Mouse (Mus musculus) liver, embryonic 11.5 days (tissue): ENCODE measurements around the gene Nkx2-3. TPM values are rescaled to one million over a fixed set of nuclear protein-coding genes. Genes with fewer than 3 reads are reported as not detected.

Experiments
- ATAC-seq: fragments of 200-750 bp; cut with Nextera tagmentation; replicated peaks from 2 replicates; pipeline ENCODE4 v1.8.0; 2017; ENCODE audit warnings: moderate number of reproducible peaks, mild to moderate bottlenecking, moderate TSS enrichment, moderate library complexity; ENCODE audit not compliant: low FRiP score
- DNase-seq: peaks from one replicate; pipeline ENCODE4 v3.0.0-alpha.2; 2017; ENCODE audit warnings: low spot score
- H3K27ac ChIP-seq: fragments of 300-500 bp; sonication (generic); 2 replicates; pipeline ENCODE4 v1.5.1; 2014; ENCODE audit warnings: mild to moderate bottlenecking, low read depth, low read length, control low read depth
- H3K27me3 ChIP-seq: fragments of 300-500 bp; sonication (generic); replicated peaks from 2 replicates; pipeline ENCODE4 v1.6.1; 2014; ENCODE audit warnings: low read length, mixed read lengths; ENCODE audit not compliant: control insufficient read depth, insufficient read depth
- H3K36me3 ChIP-seq: fragments of 300-500 bp; sonication (generic); 2 replicates; pipeline ENCODE4 v1.6.1; 2014; ENCODE audit warnings: mild to moderate bottlenecking, low read length, moderate library complexity, mixed read lengths; ENCODE audit not compliant: control insufficient read depth, insufficient read depth
- H3K4me1 ChIP-seq: fragments of 300-500 bp; sonication (generic); replicated peaks from 2 replicates; pipeline ENCODE4 v1.6.1; 2014; ENCODE audit warnings: low read length, mixed read lengths; ENCODE audit not compliant: control insufficient read depth, insufficient read depth
- H3K4me2 ChIP-seq: fragments of 300-500 bp; sonication (generic); 2 replicates; pipeline ENCODE4 v1.6.1; 2014; ENCODE audit warnings: mild to moderate bottlenecking, control low read depth, moderate library complexity
- H3K4me3 ChIP-seq: fragments of 300-500 bp; sonication (generic); 2 replicates; pipeline ENCODE4 v1.5.1; 2014; ENCODE audit warnings: low read depth, low read length, control low read depth
- H3K9ac ChIP-seq: fragments of 300-500 bp; sonication (generic); 2 replicates; pipeline ENCODE4 v1.6.1; 2014; ENCODE audit warnings: low read depth, low read length, control low read depth
- H3K9me3 ChIP-seq: fragments of 300-500 bp; sonication (generic); 2 replicates; pipeline ENCODE4 v1.6.1; 2016; ENCODE audit warnings: low read length, inconsistent platforms, mixed read lengths; ENCODE audit not compliant: control insufficient read depth
- WGBS: fragments of 180-500 bp; shearing (Covaris S2); extraction: QIAGEN DNeasy Blood & Tissue Kit; methylation state at CpG from one replicate; pipeline ENCODE4 v1.1.7; 2014; 5-methylcytosine and 5-hydroxymethylcytosine counted together
- polyA plus RNA-seq: library from polyadenylated mRNA; unstranded; fragments of >200 nt; fragmentation: Nextera tagmentation; extraction: Ambion mirVana; gene quantifications from 2 replicates; pipeline ENCODE4 v1.2.1, GENCODE M21; 2014

Gene Nkx2-3
- polyA plus RNA-seq, 1 experiment from 2014 or later: 1.2 TPM

DNA sequence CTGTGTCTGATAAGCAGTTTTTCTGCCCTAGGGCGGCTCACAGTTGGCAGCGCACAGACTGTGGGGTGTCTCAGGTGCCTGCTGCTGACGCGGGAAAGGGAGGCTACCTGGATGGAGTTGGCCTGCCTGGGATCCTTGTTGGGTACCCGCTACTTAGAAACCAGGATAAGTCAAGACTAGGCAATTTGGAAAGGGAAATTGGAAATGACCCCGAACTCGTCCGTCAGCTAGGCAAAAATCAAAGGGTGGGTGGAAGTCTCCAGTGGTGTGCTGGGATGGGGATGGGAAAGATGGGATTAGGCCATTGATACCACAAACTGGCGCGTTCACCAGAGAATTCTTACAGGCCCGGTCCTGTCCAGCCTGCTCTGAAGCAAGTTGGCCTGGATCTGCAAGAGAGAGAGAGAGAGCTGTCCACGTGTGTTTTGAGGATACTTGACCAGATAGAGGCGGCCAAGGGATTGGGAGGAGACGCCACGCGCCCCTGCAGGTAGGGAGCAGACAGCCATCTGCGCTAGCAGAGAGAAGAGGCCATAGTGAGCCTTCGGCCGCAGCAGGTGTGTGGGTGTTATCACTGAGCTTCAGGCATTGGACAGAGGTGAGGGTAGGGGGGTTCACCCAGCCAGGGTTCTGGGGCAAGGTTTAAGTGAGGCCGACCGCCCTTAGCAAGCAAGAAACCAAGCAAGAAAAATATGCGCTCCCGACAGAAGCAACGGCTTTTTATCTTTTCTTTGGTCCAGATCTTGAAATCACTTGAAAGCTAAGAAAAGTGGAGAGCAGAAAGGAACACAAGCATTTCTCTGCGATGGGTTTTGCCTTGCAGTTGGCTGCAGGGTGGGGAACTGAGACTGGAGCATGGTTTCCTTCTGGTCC is 2.4 kb upstream of the Nkx2-3 start:
- DNase-seq (peak; percentile 49), ATAC-seq (no peak)
- Histone ChIP-seq H3K4me3 (0 out of 2 replicates have a peak overlapping the region, but pooled peaks have one; percentile 16), H3K9ac (no peak overlapping the region), H3K4me1 (no peaks in the 10 kb centered on the region; the same call in 1 of the 2 replicates), H3K27ac (no peak overlapping the region), H3K36me3 (no peaks in the 10 kb centered on the region), H3K27me3 (peaks cover 97% of the 10 kb centered on the region), H3K4me2 (no peak overlapping the region; the same call in 1 of the 2 replicates), H3K9me3 (no peaks in the 10 kb centered on the region)
- WGBS: 6% methylated on average over 25 of the region's 25 CpGs

DNA sequence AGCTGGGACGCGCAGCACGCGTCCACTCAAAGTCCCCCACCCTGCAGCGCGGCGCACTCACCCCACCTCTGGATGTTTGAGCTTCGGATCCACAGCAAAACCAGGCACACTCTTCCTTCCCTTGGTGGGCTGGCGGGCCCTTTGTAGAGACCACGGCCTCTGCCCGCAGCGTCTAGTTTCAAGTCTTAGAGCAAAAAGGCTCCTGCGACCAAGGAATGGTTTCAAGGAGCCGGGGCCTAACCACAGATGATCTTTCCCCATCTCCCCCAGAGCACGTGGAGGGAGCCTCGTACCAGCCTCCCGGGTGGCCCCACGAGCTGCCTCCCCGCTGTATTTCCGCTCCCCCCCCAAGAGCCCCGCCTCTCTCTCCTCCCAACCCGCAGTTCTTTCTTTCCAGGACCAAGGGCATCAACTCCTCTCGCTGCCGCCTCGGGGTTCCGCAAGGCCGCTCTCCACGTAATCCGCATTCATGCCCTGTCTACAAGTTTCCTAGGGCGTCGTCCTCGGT is 1.7 kb upstream of the Nkx2-3 start:
- no peak overlapping the region; the same call in 1 of the 2 replicates for H3K4me2 ChIP-seq
- H3K27ac ChIP-seq: no peak overlapping the region
- no peak for ATAC-seq
- no peaks in the 10 kb centered on the region; the same call in 1 of the 2 replicates for H3K4me1 ChIP-seq
- WGBS: under 1% methylated on average over 32 of the region's 32 CpGs
- no peaks in the 10 kb centered on the region for H3K36me3 ChIP-seq
- peak; percentile 35 for DNase-seq
- no peaks in the 10 kb centered on the region for H3K9me3 ChIP-seq
- peak overlapping the region; percentile 16; the same call in 1 of the 2 replicates for H3K4me3 ChIP-seq
- peaks cover 97% of the 10 kb centered on the region for H3K27me3 ChIP-seq
- H3K9ac ChIP-seq: no peak overlapping the region

GRCm38 (mm10) chr19:43611110-43611509 is 1.0 kb upstream of the Nkx2-3 start:
- Histone ChIP-seq H3K9ac (no peak overlapping the region), H3K4me1 (no peaks in the 10 kb centered on the region; the same call in 1 of the 2 replicates), H3K36me3 (no peaks in the 10 kb centered on the region), H3K27me3 (peaks cover 97% of the 10 kb centered on the region), H3K27ac (no peak overlapping the region), H3K4me2 (no peak overlapping the region), H3K9me3 (no peaks in the 10 kb centered on the region), H3K4me3 (no peak overlapping the region)
- DNase-seq (peak; percentile 34), ATAC-seq (no peak)
- WGBS: 18% methylated on average over 8 of the region's 8 CpGs

DNA sequence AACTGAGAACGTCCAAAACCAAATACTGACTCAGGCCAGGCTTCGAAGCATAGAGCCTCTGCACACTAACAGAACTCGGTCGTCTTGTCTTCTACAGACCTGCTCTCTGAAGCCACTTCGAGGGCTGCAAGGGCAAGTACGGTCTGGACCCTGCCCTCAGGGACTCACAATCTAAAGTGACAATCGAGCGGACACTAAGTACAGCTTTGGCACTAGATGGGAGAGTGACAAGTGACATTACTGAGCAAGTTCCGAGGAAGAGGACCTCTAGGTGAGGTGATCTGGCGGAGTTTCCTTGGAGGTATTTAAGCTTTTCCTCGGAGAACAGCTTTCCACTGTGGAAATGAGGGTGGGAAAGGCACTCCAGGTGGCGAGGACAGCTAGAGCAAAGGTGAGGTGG is 564 bp upstream of the Nkx2-3 start:
- H3K36me3 ChIP-seq: no peaks in the 10 kb centered on the region
- H3K4me2 ChIP-seq: no peak overlapping the region
- peaks cover 4% of the 10 kb centered on the region; the same call in 1 of the 2 replicates for H3K4me1 ChIP-seq
- DNase-seq: peak; percentile 33
- H3K4me3 ChIP-seq: no peak overlapping the region
- no peaks in the 10 kb centered on the region for H3K9me3 ChIP-seq
- 15% methylated on average over 12 of the region's 12 CpGs for WGBS
- no peak overlapping the region for H3K9ac ChIP-seq
- no peak for ATAC-seq
- H3K27ac ChIP-seq: no peak overlapping the region
- H3K27me3 ChIP-seq: peaks cover 97% of the 10 kb centered on the region

- Histone ChIP-seq H3K36me3 (no peaks in the 10 kb centered on the region), H3K4me3 (peak overlapping the region; percentile 31), H3K27me3 (peaks cover 97% of the 10 kb centered on the region), H3K27ac (no peak overlapping the region), H3K4me2 (peak overlapping the region; percentile 46), H3K9me3 (no peaks in the 10 kb centered on the region), H3K9ac (no peak overlapping the region), H3K4me1 (peaks cover 5% of the 10 kb centered on the region; the same call in 1 of the 2 replicates)
- DNase-seq (peak; percentile 59), ATAC-seq (no peak)
- under 1% methylated on average over 23 of the region's 23 CpGs for WGBS
These were observed 411 bp downstream of the Nkx2-3 start for GRCm38 (mm10) chr19:43612501-43612971.

DNA sequence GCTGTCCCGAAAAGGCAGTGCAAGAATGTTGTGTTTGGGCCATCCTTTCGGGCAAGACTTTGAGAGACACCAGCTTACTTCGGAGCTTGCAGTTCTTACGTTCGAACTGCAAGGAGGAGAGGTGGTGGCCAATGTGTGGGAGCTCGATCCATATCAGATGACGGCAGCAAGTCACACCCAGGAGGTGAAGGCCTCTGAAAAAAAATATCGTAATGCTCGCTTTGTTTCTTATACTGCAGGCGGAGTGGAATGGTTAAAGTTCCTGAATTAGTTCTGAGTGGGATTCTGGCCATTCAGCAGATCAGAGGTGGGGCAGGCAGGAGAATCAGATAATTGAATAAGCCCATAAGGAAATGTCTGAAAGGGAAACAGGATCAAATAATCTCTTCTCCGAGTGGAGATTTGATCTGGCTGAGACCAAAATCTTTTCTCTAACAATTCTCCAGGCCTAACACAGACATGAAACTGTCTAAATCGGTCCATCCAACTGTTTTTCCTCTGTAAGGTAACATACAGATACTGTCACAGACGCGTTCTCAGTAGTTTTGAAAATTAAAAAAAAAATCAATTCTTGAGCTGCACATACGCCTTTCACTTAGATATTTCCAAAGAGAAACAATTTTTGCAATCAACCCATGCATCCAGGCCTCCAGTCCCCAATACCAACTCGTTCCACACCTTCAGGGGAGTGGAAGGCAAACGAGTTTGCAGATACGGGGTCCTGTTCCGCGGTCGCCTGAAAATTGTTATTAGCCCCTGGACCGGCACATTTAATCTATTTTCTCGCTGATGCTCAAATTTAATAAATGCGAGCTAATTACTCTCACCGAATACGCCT is 1.4 kb downstream of the Nkx2-3 start:
- no peak for DNase-seq
- Histone ChIP-seq H3K9ac (no peak overlapping the region), H3K4me2 (peak overlapping the region; percentile 19; the same call in 1 of the 2 replicates), H3K27me3 (peaks cover 98% of the 10 kb centered on the region), H3K4me3 (peak overlapping the region; percentile 31), H3K9me3 (no peaks in the 10 kb centered on the region), H3K4me1 (peaks cover 5% of the 10 kb centered on the region; the same call in 1 of the 2 replicates), H3K36me3 (no peaks in the 10 kb centered on the region), H3K27ac (no peak overlapping the region)
- 3% methylated on average over 26 of the region's 26 CpGs for WGBS
- ATAC-seq: no peak

GRCm38 (mm10) chr19:43614341-43615073 is 2.4 kb downstream of the Nkx2-3 start:
- peak overlapping the region; percentile 29 for H3K4me3 ChIP-seq
- H3K27me3 ChIP-seq: peaks cover 100% of the 10 kb centered on the region
- H3K9ac ChIP-seq: no peak overlapping the region
- no peaks in the 10 kb centered on the region for H3K36me3 ChIP-seq
- no peaks in the 10 kb centered on the region for H3K9me3 ChIP-seq
- H3K4me2 ChIP-seq: peak overlapping the region; percentile 47
- no peak overlapping the region for H3K27ac ChIP-seq
- peaks cover 5% of the 10 kb centered on the region; the same call in 1 of the 2 replicates for H3K4me1 ChIP-seq
- under 1% methylated on average over 75 of the region's 92 CpGs for WGBS
- DNase-seq (no peak), ATAC-seq (no peak)

GRCm38 (mm10) chr19:43615074-43615445 is 2.9 kb downstream of the Nkx2-3 start:
- peaks cover 5% of the 10 kb centered on the region; the same call in 1 of the 2 replicates for H3K4me1 ChIP-seq
- ATAC-seq (no peak), DNase-seq (no peak)
- H3K4me3 ChIP-seq: peak overlapping the region; percentile 29
- H3K9me3 ChIP-seq: no peaks in the 10 kb centered on the region
- no peaks in the 10 kb centered on the region for H3K36me3 ChIP-seq
- no peak overlapping the region for H3K27ac ChIP-seq
- H3K4me2 ChIP-seq: peak overlapping the region; percentile 47
- H3K27me3 ChIP-seq: peaks cover 100% of the 10 kb centered on the region
- WGBS: 1% methylated on average over 17 of the region's 20 CpGs
- H3K9ac ChIP-seq: no peak overlapping the region
